Mouse (Mus musculus): ENCODE measurements at regions not wholly inside any gene's neighbourhood (a gene's known extent, or its start where the extent isn't known, plus 50 kb on each side); places are given as distances from the start of the nearest gene placed in this dataset.

- no peak for TF ChIP-seq CTCF (IDR thresholded peaks at IDR 0.05; ENCODE audit: extremely low read depth, insufficient read depth, insufficient read length, insufficient replicate concordance)
- TF ChIP-seq POLR2A (IDR thresholded peaks at IDR 0.05; ENCODE audit: low read depth, low read length): no peak
Measured at GRCm38 (mm10) chr2:45647846-45648245, 530.7 kb upstream of the Zeb2 start.
